Mouse (Mus musculus) intestine, embryonic 14.5 days (tissue): ENCODE data around the gene Anp32e. TPM values are rescaled to one million over a fixed set of nuclear protein-coding genes. Genes with fewer than 3 reads are reported as not detected.

Experiments
- ATAC-seq: fragments of 200-750 bp; cut with Nextera tagmentation; replicated peaks from 2 replicates; pipeline ENCODE4 v1.8.0; 2017; ENCODE audit warnings: low read depth, moderate number of reproducible peaks, moderate TSS enrichment, moderate library complexity; ENCODE audit not compliant: low FRiP score, low TSS enrichment
- DNase-seq: peaks from one replicate; pipeline ENCODE4 v3.0.0-alpha.2; 2018; ENCODE audit warnings: low spot score
- H3K27ac ChIP-seq: fragments of 300-500 bp; sonication (generic); 2 replicates; pipeline ENCODE4 v1.5.1; 2014; ENCODE audit warnings: low read depth, mild to moderate bottlenecking, control low read depth
- H3K27me3 ChIP-seq: fragments of 300-500 bp; sonication (generic); replicated peaks from 2 replicates; pipeline ENCODE4 v1.6.1; 2014; ENCODE audit warnings: low read length, control low read depth; ENCODE audit not compliant: control insufficient read depth, insufficient read depth
- H3K36me3 ChIP-seq: fragments of 300-500 bp; sonication (generic); 2 replicates; pipeline ENCODE4 v1.6.1; 2014; ENCODE audit warnings: low read length, control low read depth; ENCODE audit not compliant: control insufficient read depth, insufficient read depth
- H3K4me1 ChIP-seq: fragments of 300-500 bp; sonication (generic); replicated peaks from 2 replicates; pipeline ENCODE4 v1.6.1; 2014; ENCODE audit warnings: low read length, control low read depth, mixed read lengths; ENCODE audit not compliant: control insufficient read depth, insufficient read depth
- H3K4me2 ChIP-seq: fragments of 300-500 bp; sonication (generic); 2 replicates; pipeline ENCODE4 v1.6.1; 2014; ENCODE audit warnings: low read length
- H3K4me3 ChIP-seq: fragments of 300-500 bp; sonication (generic); 2 replicates; pipeline ENCODE4 v1.5.1; 2014; ENCODE audit warnings: low read depth, low read length, control low read depth, mixed read lengths
- H3K9ac ChIP-seq: fragments of 300-500 bp; sonication (generic); 2 replicates; pipeline ENCODE4 v1.6.1; 2014; ENCODE audit warnings: mild to moderate bottlenecking, low read length
- H3K9me3 ChIP-seq: fragments of 300-500 bp; sonication (generic); 2 replicates; pipeline ENCODE4 v1.6.1; 2016; ENCODE audit warnings: low read length, control low read depth; ENCODE audit not compliant: control insufficient read depth
- whole genome bisulfite sequencing: fragments of 180-500 bp; shearing (Covaris S2); extraction: QIAGEN DNeasy Blood & Tissue Kit; methylation state at CpG from one replicate; pipeline ENCODE4 v1.1.7; 2014; 5-methylcytosine and 5-hydroxymethylcytosine counted together
- polyA plus RNA-seq: library from polyadenylated mRNA; unstranded; fragments of >200 nt; fragmentation: Nextera tagmentation; extraction: Ambion mirVana; gene quantifications from 2 replicates; pipeline ENCODE4 v1.2.1, GENCODE M21; 2014

The Anp32e gene
- polyA plus RNA-seq, 1 experiment from 2014 or later, result 54.3 TPM

- Histone ChIP-seq H3K9ac (no peak overlapping the region), H3K27ac (no peak overlapping the region), H3K4me3 (no peak overlapping the region), H3K9me3 (no peaks in the 10 kb centered on the region), H3K36me3 (peaks cover 10% of the 10 kb centered on the region; the same call in 1 of the 2 replicates), H3K4me1 (peaks cover 22% of the 10 kb centered on the region), H3K4me2 (no peak overlapping the region), H3K27me3 (no peaks in the 10 kb centered on the region)
- ATAC-seq, result no peak
- DNase-seq, result no peak
Observed at GRCm38 (mm10) chr3:95902373-95902625, 26.7 kb upstream of the Anp32e start.

GRCm38 (mm10) chr3:95902643-95903042 lies 26.4 kb upstream of the Anp32e start:
- no peak overlapping the region for H3K9ac ChIP-seq
- no peak overlapping the region for H3K27ac ChIP-seq
- 37% methylated on average over 6 of the region's 6 CpGs for WGBS

GRCm38 (mm10) chr3:95903753-95904502 lies 25.1 kb upstream of the Anp32e start:
- H3K27me3 ChIP-seq, result no peaks in the 10 kb centered on the region
- ATAC-seq (no peak), DNase-seq (no peak)
- H3K27ac ChIP-seq, result no peak overlapping the region
- 4% methylated on average over 15 of the region's 15 CpGs for WGBS
- H3K4me1 ChIP-seq, result peaks cover 22% of the 10 kb centered on the region
- peak overlapping the region; percentile 36; the same call in 1 of the 2 replicates for H3K4me3 ChIP-seq
- no peaks in the 10 kb centered on the region for H3K9me3 ChIP-seq
- peak overlapping the region; percentile 26 for H3K9ac ChIP-seq
- H3K4me2 ChIP-seq, result peak overlapping the region; percentile 78
- H3K36me3 ChIP-seq, result no peaks in the 10 kb centered on the region

More at GRCm38 (mm10) chr3:95902643-95903042, 26.4 kb upstream of the Anp32e start:
- Histone ChIP-seq H3K4me3 (no peak overlapping the region), H3K27me3 (no peaks in the 10 kb centered on the region), H3K4me1 (peaks cover 22% of the 10 kb centered on the region), H3K4me2 (no peak overlapping the region), H3K36me3 (peaks cover 7% of the 10 kb centered on the region; the same call in 1 of the 2 replicates), H3K9me3 (no peaks in the 10 kb centered on the region)
- no peak for DNase-seq
- ATAC-seq, result no peak

GRCm38 (mm10) chr3:95904568-95904967 lies 24.5 kb upstream of the Anp32e start, which contains the start of gene Car14:
Car14 (minus strand) TSS chr3:95904691.
- no peak within 1 kb of the TSS for H3K27ac ChIP-seq
- no peaks in the 10 kb centered on the region for H3K36me3 ChIP-seq
- H3K4me3 ChIP-seq, result peak within 1 kb of the TSS; percentile 36
- H3K9ac ChIP-seq, result peak within 1 kb of the TSS; percentile 38
- no peaks in the 10 kb centered on the region for H3K27me3 ChIP-seq
- ATAC-seq (no peak), DNase-seq (peak; percentile 70)
- no peaks in the 10 kb centered on the region for H3K9me3 ChIP-seq
- 1% methylated on average over 15 of the region's 15 CpGs for WGBS
- peak within 1 kb of the TSS; percentile 78 for H3K4me2 ChIP-seq
- peaks cover 22% of the 10 kb centered on the region for H3K4me1 ChIP-seq

GRCm38 (mm10) chr3:95905146-95905939 lies 23.7 kb upstream of the Anp32e start:
- H3K27me3 ChIP-seq, result no peaks in the 10 kb centered on the region
- under 1% methylated on average over 18 of the region's 18 CpGs for WGBS
- peaks cover 22% of the 10 kb centered on the region for H3K4me1 ChIP-seq
- H3K9ac ChIP-seq, result peak overlapping the region; percentile 14; the same call in 1 of the 2 replicates
- H3K4me3 ChIP-seq, result peak overlapping the region; percentile 36
- H3K36me3 ChIP-seq, result no peaks in the 10 kb centered on the region
- H3K27ac ChIP-seq, result no peak overlapping the region
- H3K9me3 ChIP-seq, result no peaks in the 10 kb centered on the region
- ATAC-seq (peak; percentile 53), DNase-seq (peak; percentile 69)
- peak overlapping the region; percentile 78 for H3K4me2 ChIP-seq

- no peak overlapping the region for H3K27ac ChIP-seq
- no peaks in the 10 kb centered on the region for H3K36me3 ChIP-seq
- peak overlapping the region; percentile 78 for H3K4me2 ChIP-seq
- ATAC-seq, result peak; percentile 33; the same call in 1 of the 2 replicates
- no peak overlapping the region for H3K9ac ChIP-seq
- H3K4me3 ChIP-seq, result peak overlapping the region; percentile 36
- no peaks in the 10 kb centered on the region for H3K9me3 ChIP-seq
- H3K4me1 ChIP-seq, result peaks cover 22% of the 10 kb centered on the region
- no peaks in the 10 kb centered on the region for H3K27me3 ChIP-seq
- peak; percentile 82 for DNase-seq
- under 1% methylated on average over 12 of the region's 12 CpGs for WGBS
Observed at GRCm38 (mm10) chr3:95905940-95906492, 23.0 kb upstream of the Anp32e start.

- Histone ChIP-seq H3K27me3 (no peaks in the 10 kb centered on the region), H3K4me1 (peaks cover 22% of the 10 kb centered on the region), H3K9me3 (no peaks in the 10 kb centered on the region), H3K4me2 (peak overlapping the region; percentile 78), H3K27ac (no peak overlapping the region), H3K4me3 (peak overlapping the region; percentile 13; the same call in 1 of the 2 replicates), H3K36me3 (no peaks in the 10 kb centered on the region), H3K9ac (no peak overlapping the region)
- DNase-seq (peak; percentile 77), ATAC-seq (no peak)
- WGBS, result under 1% methylated on average over 12 of the region's 12 CpGs
Observed at GRCm38 (mm10) chr3:95906860-95907259, 22.2 kb upstream of the Anp32e start.

- WGBS, result 61% methylated on average over 4 of the region's 4 CpGs
Observed at GRCm38 (mm10) chr3:95907613-95908012, 21.4 kb upstream of the Anp32e start.

More at GRCm38 (mm10) chr3:95907613-95908012, 21.4 kb upstream of the Anp32e start:
- H3K27ac ChIP-seq, result no peak overlapping the region
- no peaks in the 10 kb centered on the region for H3K36me3 ChIP-seq
- H3K4me2 ChIP-seq, result no peak overlapping the region
- ATAC-seq (no peak), DNase-seq (no peak)
- H3K9ac ChIP-seq, result no peak overlapping the region
- H3K4me1 ChIP-seq, result peaks cover 22% of the 10 kb centered on the region
- no peaks in the 10 kb centered on the region for H3K9me3 ChIP-seq
- no peaks in the 10 kb centered on the region for H3K27me3 ChIP-seq
- no peak overlapping the region for H3K4me3 ChIP-seq
